Mouse (Mus musculus): ENCODE results near the gene Spock1. TPM values are rescaled to one million over a fixed set of nuclear protein-coding genes. Genes with fewer than 3 reads are reported as not detected.

Spock1 gene
- polyA plus RNA-seq, 1 experiment from 2014 or later: 1.2 TPM

- Histone ChIP-seq H3K4me2 (ENCODE audit: low read depth, severe bottlenecking) (no peak overlapping the region), H3K9ac (ENCODE audit: low read length) (no peak overlapping the region), H3K27ac (replicated peaks; ENCODE audit: low read depth, low read length) (no peak overlapping the region), H3K9me3 (ENCODE audit: control insufficient read depth, low read length) (no peaks in the 10 kb centered on the region), H3K4me3 (ENCODE audit: low read depth, low read length) (no peak overlapping the region), H3K27me3 (ENCODE audit: control insufficient read depth, insufficient read depth, low read length) (no peaks in the 10 kb centered on the region), H3K36me3 (ENCODE audit: control insufficient read depth, insufficient read depth, low read length) (no peaks in the 10 kb centered on the region), H3K4me1 (ENCODE audit: control insufficient read depth, insufficient read depth, low read length) (no peaks in the 10 kb centered on the region)
- WGBS: 90% methylated on average over 5 of the region's 5 CpGs
- DNase-seq (ENCODE audit: low spot score): no peak
- no peak for ATAC-seq (ENCODE audit: insufficient number of reproducible peaks, low FRiP score, low TSS enrichment, low read depth)
Observed at GRCm38 (mm10) chr13:57841141-57841848, 66.8 kb downstream of the Spock1 start.

- Histone ChIP-seq H3K9me3 (ENCODE audit: control insufficient read depth, low read length) (no peaks in the 10 kb centered on the region), H3K4me3 (ENCODE audit: low read depth, low read length) (no peak overlapping the region), H3K4me2 (ENCODE audit: low read depth, severe bottlenecking) (no peak overlapping the region), H3K27me3 (ENCODE audit: control insufficient read depth, insufficient read depth, low read length) (no peaks in the 10 kb centered on the region), H3K4me1 (ENCODE audit: control insufficient read depth, insufficient read depth, low read length) (no peaks in the 10 kb centered on the region), H3K9ac (ENCODE audit: low read length) (no peak overlapping the region), H3K27ac (replicated peaks; ENCODE audit: low read depth, low read length) (no peak overlapping the region), H3K36me3 (ENCODE audit: control insufficient read depth, insufficient read depth, low read length) (no peaks in the 10 kb centered on the region)
- WGBS: 80% methylated on average over 5 of the region's 5 CpGs
- no peak for DNase-seq (ENCODE audit: low spot score)
- no peak for ATAC-seq (ENCODE audit: insufficient number of reproducible peaks, low FRiP score, low TSS enrichment, low read depth)
Observed at GRCm38 (mm10) chr13:57837691-57838437, 70.3 kb downstream of the Spock1 start.

- Histone ChIP-seq H3K27ac (replicated peaks; ENCODE audit: low read depth, low read length) (peak overlapping the region; percentile 63; the same call in 1 of the 2 replicates), H3K4me1 (ENCODE audit: control insufficient read depth, insufficient read depth, low read length) (peaks cover 7% of the 10 kb centered on the region; the same call in 1 of the 2 replicates), H3K4me2 (ENCODE audit: low read depth, severe bottlenecking) (no peak overlapping the region), H3K36me3 (ENCODE audit: control insufficient read depth, insufficient read depth, low read length) (no peaks in the 10 kb centered on the region), H3K4me3 (ENCODE audit: low read depth, low read length) (no peak overlapping the region), H3K9me3 (ENCODE audit: control insufficient read depth, low read length) (no peaks in the 10 kb centered on the region), H3K27me3 (ENCODE audit: control insufficient read depth, insufficient read depth, low read length) (no peaks in the 10 kb centered on the region), H3K9ac (ENCODE audit: low read length) (no peak overlapping the region)
- ATAC-seq (ENCODE audit: insufficient number of reproducible peaks, low FRiP score, low TSS enrichment, low read depth) (no peak), DNase-seq (ENCODE audit: low spot score) (peak; percentile 62)
- WGBS: 22% methylated on average over 11 of the region's 11 CpGs
Observed at GRCm38 (mm10) chr13:57831374-57832163, 76.6 kb downstream of the Spock1 start.

GRCm38 (mm10) chr13:57830896-57831295 lies 77.2 kb downstream of the Spock1 start:
- Histone ChIP-seq H3K27ac (replicated peaks; ENCODE audit: low read depth, low read length) (peak overlapping the region; percentile 43; the same call in 1 of the 2 replicates), H3K4me2 (ENCODE audit: low read depth, severe bottlenecking) (peak overlapping the region; percentile 15; the same call in 1 of the 2 replicates), H3K4me1 (ENCODE audit: control insufficient read depth, insufficient read depth, low read length) (peaks cover 7% of the 10 kb centered on the region; the same call in 1 of the 2 replicates), H3K27me3 (ENCODE audit: control insufficient read depth, insufficient read depth, low read length) (no peaks in the 10 kb centered on the region), H3K4me3 (ENCODE audit: low read depth, low read length) (no peak overlapping the region), H3K36me3 (ENCODE audit: control insufficient read depth, insufficient read depth, low read length) (no peaks in the 10 kb centered on the region), H3K9ac (ENCODE audit: low read length) (no peak overlapping the region), H3K9me3 (ENCODE audit: control insufficient read depth, low read length) (no peaks in the 10 kb centered on the region)
- DNase-seq (ENCODE audit: low spot score) (peak; percentile 43), ATAC-seq (ENCODE audit: insufficient number of reproducible peaks, low FRiP score, low TSS enrichment, low read depth) (no peak)
- 46% methylated on average over 7 of the region's 7 CpGs for WGBS

GRCm38 (mm10) chr13:57830091-57830490 lies 78.0 kb downstream of the Spock1 start:
- no peaks in the 10 kb centered on the region for H3K9me3 ChIP-seq (ENCODE audit: control insufficient read depth, low read length)
- peaks cover 7% of the 10 kb centered on the region; the same call in 1 of the 2 replicates for H3K4me1 ChIP-seq (ENCODE audit: control insufficient read depth, insufficient read depth, low read length)
- ATAC-seq (ENCODE audit: insufficient number of reproducible peaks, low FRiP score, low TSS enrichment, low read depth): no peak
- DNase-seq (ENCODE audit: low spot score): peak; percentile 44
- no peak overlapping the region for H3K9ac ChIP-seq (ENCODE audit: low read length)
- no peaks in the 10 kb centered on the region for H3K36me3 ChIP-seq (ENCODE audit: control insufficient read depth, insufficient read depth, low read length)
- H3K4me2 ChIP-seq (ENCODE audit: low read depth, severe bottlenecking): no peak overlapping the region
- H3K4me3 ChIP-seq (ENCODE audit: low read depth, low read length): no peak overlapping the region
- H3K27ac ChIP-seq (replicated peaks; ENCODE audit: low read depth, low read length): no peak overlapping the region
- WGBS: 35% methylated on average over 2 of the region's 2 CpGs
- no peaks in the 10 kb centered on the region for H3K27me3 ChIP-seq (ENCODE audit: control insufficient read depth, insufficient read depth, low read length)

GRCm38 (mm10) chr13:57816276-57816675 lies 91.9 kb downstream of the Spock1 start:
- WGBS: 84% methylated on average over 11 of the region's 11 CpGs

GRCm38 (mm10) chr13:57812643-57813042 lies 95.5 kb downstream of the Spock1 start:
- ATAC-seq (ENCODE audit: insufficient number of reproducible peaks, low FRiP score, low TSS enrichment, low read depth): no peak
- H3K36me3 ChIP-seq (ENCODE audit: control insufficient read depth, insufficient read depth, low read length): no peaks in the 10 kb centered on the region
- 91% methylated on average over 7 of the region's 7 CpGs for WGBS
- no peak overlapping the region for H3K4me3 ChIP-seq (ENCODE audit: low read depth, low read length)
- DNase-seq (ENCODE audit: low spot score): no peak
- H3K4me1 ChIP-seq (ENCODE audit: control insufficient read depth, insufficient read depth, low read length): no peaks in the 10 kb centered on the region
- no peak overlapping the region for H3K9ac ChIP-seq (ENCODE audit: low read length)
- no peaks in the 10 kb centered on the region; the same call in 1 of the 2 replicates for H3K9me3 ChIP-seq (ENCODE audit: control insufficient read depth, low read length)
- H3K4me2 ChIP-seq (ENCODE audit: low read depth, severe bottlenecking): no peak overlapping the region
- H3K27me3 ChIP-seq (ENCODE audit: control insufficient read depth, insufficient read depth, low read length): no peaks in the 10 kb centered on the region
- no peak overlapping the region for H3K27ac ChIP-seq (replicated peaks; ENCODE audit: low read depth, low read length)

More at GRCm38 (mm10) chr13:57816276-57816675, 91.9 kb downstream of the Spock1 start:
- DNase-seq (ENCODE audit: low spot score) (no peak), ATAC-seq (ENCODE audit: insufficient number of reproducible peaks, low FRiP score, low TSS enrichment, low read depth) (no peak)
- Histone ChIP-seq H3K9ac (ENCODE audit: low read length) (no peak overlapping the region), H3K4me1 (ENCODE audit: control insufficient read depth, insufficient read depth, low read length) (no peaks in the 10 kb centered on the region), H3K27me3 (ENCODE audit: control insufficient read depth, insufficient read depth, low read length) (no peaks in the 10 kb centered on the region), H3K4me3 (ENCODE audit: low read depth, low read length) (no peak overlapping the region), H3K36me3 (ENCODE audit: control insufficient read depth, insufficient read depth, low read length) (no peaks in the 10 kb centered on the region), H3K9me3 (ENCODE audit: control insufficient read depth, low read length) (no peaks in the 10 kb centered on the region; the same call in 1 of the 2 replicates), H3K4me2 (ENCODE audit: low read depth, severe bottlenecking) (no peak overlapping the region), H3K27ac (replicated peaks; ENCODE audit: low read depth, low read length) (no peak overlapping the region)

GRCm38 (mm10) chr13:57811253-57811652 lies 96.9 kb downstream of the Spock1 start:
- H3K27me3 ChIP-seq (ENCODE audit: control insufficient read depth, insufficient read depth, low read length): no peaks in the 10 kb centered on the region
- no peak for DNase-seq (ENCODE audit: low spot score)
- H3K4me3 ChIP-seq (ENCODE audit: low read depth, low read length): no peak overlapping the region
- no peaks in the 10 kb centered on the region for H3K4me1 ChIP-seq (ENCODE audit: control insufficient read depth, insufficient read depth, low read length)
- H3K4me2 ChIP-seq (ENCODE audit: low read depth, severe bottlenecking): no peak overlapping the region
- no peak overlapping the region for H3K9ac ChIP-seq (ENCODE audit: low read length)
- no peak overlapping the region for H3K27ac ChIP-seq (replicated peaks; ENCODE audit: low read depth, low read length)
- H3K36me3 ChIP-seq (ENCODE audit: control insufficient read depth, insufficient read depth, low read length): no peaks in the 10 kb centered on the region
- 84% methylated on average over 2 of the region's 2 CpGs for WGBS
- ATAC-seq (ENCODE audit: insufficient number of reproducible peaks, low FRiP score, low TSS enrichment, low read depth): no peak
- H3K9me3 ChIP-seq (ENCODE audit: control insufficient read depth, low read length): no peaks in the 10 kb centered on the region

Measured in limb, embryonic 11.5 days (tissue).